Mouse (Mus musculus) midbrain, embryonic 10.5 days (tissue): Measurements from ENCODE around the gene Atg101. TPM values are rescaled to one million over a fixed set of nuclear protein-coding genes. Genes with fewer than 3 reads are reported as not detected.

Experiments used
- DNase-seq: peaks from one replicate; pipeline ENCODE4 v3.0.0-alpha.2; 2017; ENCODE audit warnings: low spot score
- H3K27ac ChIP-seq: fragments of 300-500 bp; sonication (generic); replicated peaks from 2 replicates; pipeline ENCODE4 v1.5.1; 2016; ENCODE audit warnings: mild to moderate bottlenecking
- H3K27me3 ChIP-seq: fragments of 300-500 bp; sonication (generic); 2 replicates; pipeline ENCODE4 v1.6.1; 2016; ENCODE audit warnings: low read depth, mild to moderate bottlenecking; ENCODE audit not compliant: poor library complexity, severe bottlenecking
- H3K36me3 ChIP-seq: fragments of 300-500 bp; sonication (generic); 2 replicates; pipeline ENCODE4 v1.6.1; 2016; ENCODE audit warnings: mild to moderate bottlenecking, moderate library complexity
- H3K4me1 ChIP-seq: fragments of 300-500 bp; sonication (generic); 2 replicates; pipeline ENCODE4 v1.6.1; 2016
- H3K4me3 ChIP-seq: fragments of 300-500 bp; sonication (generic); 2 replicates; pipeline ENCODE4 v1.5.1; 2016; ENCODE audit warnings: mild to moderate bottlenecking, moderate library complexity
- H3K9me3 ChIP-seq: fragments of 300-500 bp; sonication (generic); replicated peaks from 2 replicates; pipeline ENCODE4 v1.6.1; 2016; ENCODE audit warnings: mild to moderate bottlenecking
- WGBS: fragments of 180-500 bp; shearing (Covaris S2); methylation state at CpG from one replicate; pipeline ENCODE4 v1.1.7; 2016; 5-methylcytosine and 5-hydroxymethylcytosine counted together
- polyA plus RNA-seq: library from polyadenylated mRNA; unstranded; fragments of >200 nt; fragmentation: Nextera tagmentation; extraction: Ambion mirVana; gene quantifications from 2 replicates; pipeline ENCODE4 v1.2.1, GENCODE M21; 2016

Gene Atg101
- polyA plus RNA-seq = 80.8 TPM in 2 replicates

- peaks cover 33% of the 10 kb centered on the region for H3K36me3 ChIP-seq
- peak within 1 kb of the TSS; percentile 99 for H3K27ac ChIP-seq
- peaks cover 24% of the 10 kb centered on the region for H3K4me1 ChIP-seq
- H3K27me3 ChIP-seq = no peaks in the 10 kb centered on the region
- no peaks in the 10 kb centered on the region for H3K9me3 ChIP-seq
- peak within 1 kb of the TSS; percentile 84 for H3K4me3 ChIP-seq
- DNase-seq = peak; percentile 92
- WGBS = under 1% methylated on average over 61 of the region's 61 CpGs
Observed at GRCm38 (mm10) chr15:101283911-101284750, at the start of gene Atg101. Atg101 (plus strand) TSS chr15:101284272.

GRCm38 (mm10) chr15:101234611-101235341, 49.3 kb upstream of the Atg101 start:
- Histone ChIP-seq H3K27ac (0 out of 2 replicates have a peak overlapping the region, but pooled peaks have one; percentile 19), H3K9me3 (peaks cover 6% of the 10 kb centered on the region), H3K4me3 (no peak overlapping the region), H3K4me1 (peaks cover 44% of the 10 kb centered on the region), H3K36me3 (peaks cover 27% of the 10 kb centered on the region), H3K27me3 (peaks cover 63% of the 10 kb centered on the region)
- WGBS = 75% methylated on average over 10 of the region's 10 CpGs
- DNase-seq = no peak

GRCm38 (mm10) chr15:101235342-101235698, 48.8 kb upstream of the Atg101 start:
- H3K4me3 ChIP-seq = no peak overlapping the region
- WGBS = 38% methylated on average over 5 of the region's 5 CpGs
- H3K27me3 ChIP-seq = peaks cover 63% of the 10 kb centered on the region
- H3K4me1 ChIP-seq = peaks cover 44% of the 10 kb centered on the region
- H3K27ac ChIP-seq = peak overlapping the region; percentile 19; the same call in 1 of the 2 replicates
- H3K36me3 ChIP-seq = peaks cover 21% of the 10 kb centered on the region
- peaks cover 6% of the 10 kb centered on the region for H3K9me3 ChIP-seq
- no peak for DNase-seq

- H3K9me3 ChIP-seq = peaks cover 6% of the 10 kb centered on the region
- no peak for DNase-seq
- H3K4me3 ChIP-seq = no peak overlapping the region
- H3K27me3 ChIP-seq = peaks cover 60% of the 10 kb centered on the region
- peak overlapping the region; percentile 19; the same call in 1 of the 2 replicates for H3K27ac ChIP-seq
- WGBS = 56% methylated on average over 12 of the region's 12 CpGs
- peaks cover 43% of the 10 kb centered on the region for H3K4me1 ChIP-seq
- H3K36me3 ChIP-seq = peaks cover 16% of the 10 kb centered on the region
Observed at GRCm38 (mm10) chr15:101235728-101236327, 48.2 kb upstream of the Atg101 start.

GRCm38 (mm10) chr15:101236878-101237277, 47.2 kb upstream of the Atg101 start:
- no peaks in the 10 kb centered on the region for H3K9me3 ChIP-seq
- H3K4me3 ChIP-seq = no peak overlapping the region
- H3K27me3 ChIP-seq = peaks cover 54% of the 10 kb centered on the region
- H3K27ac ChIP-seq = no peak overlapping the region
- H3K4me1 ChIP-seq = peaks cover 41% of the 10 kb centered on the region
- 9% methylated on average over 3 of the region's 3 CpGs for WGBS
- DNase-seq = peak; percentile 74
- peaks cover 6% of the 10 kb centered on the region for H3K36me3 ChIP-seq

GRCm38 (mm10) chr15:101238885-101239511, 45.1 kb upstream of the Atg101 start:
- 8% methylated on average over 28 of the region's 28 CpGs for WGBS
- DNase-seq = peak; percentile 77
- H3K27me3 ChIP-seq = peaks cover 42% of the 10 kb centered on the region
- no peaks in the 10 kb centered on the region for H3K9me3 ChIP-seq
- H3K36me3 ChIP-seq = no peaks in the 10 kb centered on the region
- H3K4me3 ChIP-seq = peak overlapping the region; percentile 54
- H3K27ac ChIP-seq = peak overlapping the region; percentile 78
- peaks cover 26% of the 10 kb centered on the region for H3K4me1 ChIP-seq

- Histone ChIP-seq H3K4me3 (no peak overlapping the region), H3K27me3 (peaks cover 41% of the 10 kb centered on the region), H3K27ac (no peak overlapping the region), H3K9me3 (no peaks in the 10 kb centered on the region), H3K4me1 (peaks cover 26% of the 10 kb centered on the region), H3K36me3 (no peaks in the 10 kb centered on the region)
- WGBS = 64% methylated on average over 8 of the region's 8 CpGs
- no peak for DNase-seq
Observed at GRCm38 (mm10) chr15:101239821-101240220, 44.3 kb upstream of the Atg101 start.

GRCm38 (mm10) chr15:101240799-101241204, 43.3 kb upstream of the Atg101 start:
- Histone ChIP-seq H3K36me3 (no peaks in the 10 kb centered on the region), H3K27ac (no peak overlapping the region), H3K9me3 (no peaks in the 10 kb centered on the region), H3K4me1 (peaks cover 22% of the 10 kb centered on the region), H3K27me3 (peaks cover 31% of the 10 kb centered on the region), H3K4me3 (peak overlapping the region; percentile 27)
- WGBS = 14% methylated on average over 10 of the region's 10 CpGs
- peak; percentile 81 for DNase-seq

GRCm38 (mm10) chr15:101241236-101241635, 42.8 kb upstream of the Atg101 start:
- H3K36me3 ChIP-seq = no peaks in the 10 kb centered on the region
- H3K27me3 ChIP-seq = peaks cover 29% of the 10 kb centered on the region
- no peak overlapping the region for H3K27ac ChIP-seq
- H3K9me3 ChIP-seq = no peaks in the 10 kb centered on the region
- 70% methylated on average over 9 of the region's 9 CpGs for WGBS
- no peak overlapping the region for H3K4me3 ChIP-seq
- DNase-seq = no peak
- H3K4me1 ChIP-seq = peaks cover 22% of the 10 kb centered on the region

- Histone ChIP-seq H3K9me3 (no peaks in the 10 kb centered on the region), H3K27ac (no peak overlapping the region), H3K27me3 (peaks cover 29% of the 10 kb centered on the region), H3K4me3 (no peak overlapping the region), H3K4me1 (peaks cover 28% of the 10 kb centered on the region), H3K36me3 (no peaks in the 10 kb centered on the region)
- WGBS = 74% methylated on average over 9 of the region's 9 CpGs
- no peak for DNase-seq
Observed at GRCm38 (mm10) chr15:101241853-101242252, 42.2 kb upstream of the Atg101 start.

GRCm38 (mm10) chr15:101242645-101243044, 41.4 kb upstream of the Atg101 start:
- H3K27me3 ChIP-seq = peaks cover 21% of the 10 kb centered on the region
- H3K4me1 ChIP-seq = peaks cover 33% of the 10 kb centered on the region
- no peak for DNase-seq
- H3K4me3 ChIP-seq = no peak overlapping the region
- no peaks in the 10 kb centered on the region for H3K36me3 ChIP-seq
- H3K9me3 ChIP-seq = no peaks in the 10 kb centered on the region
- H3K27ac ChIP-seq = no peak overlapping the region
- 24% methylated on average over 8 of the region's 8 CpGs for WGBS

GRCm38 (mm10) chr15:101244012-101244411, 40.1 kb upstream of the Atg101 start:
- Histone ChIP-seq H3K27ac (no peak overlapping the region), H3K27me3 (peaks cover 7% of the 10 kb centered on the region; the same call in 1 of the 2 replicates), H3K9me3 (no peaks in the 10 kb centered on the region), H3K4me3 (no peak overlapping the region), H3K36me3 (no peaks in the 10 kb centered on the region), H3K4me1 (peaks cover 35% of the 10 kb centered on the region)
- DNase-seq = no peak
- WGBS = 66% methylated on average over 3 of the region's 3 CpGs
